Mouse (Mus musculus): Measurements from ENCODE around the gene Olfr1342. TPM values are rescaled to one million over a fixed set of nuclear protein-coding genes. Genes with fewer than 3 reads are reported as not detected.

The Olfr1342 gene
- polyA plus RNA-seq, 1 experiment from 2014 or later = not detected

DNA sequence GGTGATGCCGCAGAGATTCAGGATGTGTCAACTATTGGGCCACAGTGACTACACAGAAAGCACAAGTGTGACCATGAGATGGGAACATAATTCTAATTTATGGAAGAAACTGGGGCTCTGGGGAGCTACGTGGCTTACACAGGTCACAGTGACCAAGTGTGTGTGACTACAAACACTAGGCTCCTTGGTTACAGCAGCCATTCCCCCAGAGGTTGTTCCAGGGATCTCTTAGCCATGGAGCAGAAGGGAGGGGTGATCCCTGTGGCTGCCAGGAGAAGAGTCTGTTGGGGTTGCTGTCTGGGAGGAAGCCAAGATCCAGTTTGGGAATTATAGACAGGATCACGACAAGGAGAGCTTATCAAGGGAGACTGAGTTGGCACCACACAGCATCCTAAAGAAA lies 10.7 kb upstream of the Olfr1342 start, which contains the start of gene Olfr1341:
Gene Olfr1341, plus strand, starts transcription at position 301 of the 400 bp plus-strand sequence.
- ATAC-seq (ENCODE audit: low FRiP score) = no peak
- no peak within 1 kb of the TSS for H3K4me3 ChIP-seq (ENCODE audit: low read depth, low read length)
- H3K9ac ChIP-seq (ENCODE audit: low read length) = no peak within 1 kb of the TSS
- H3K36me3 ChIP-seq (ENCODE audit: control insufficient read depth, insufficient read depth, low read length) = no peaks in the 10 kb centered on the region
- H3K9me3 ChIP-seq (ENCODE audit: control insufficient read depth, low read length) = no peaks in the 10 kb centered on the region
- H3K27me3 ChIP-seq (ENCODE audit: control insufficient read depth, insufficient read depth, low read length) = no peaks in the 10 kb centered on the region
- H3K4me2 ChIP-seq = no peak within 1 kb of the TSS
- H3K4me1 ChIP-seq (ENCODE audit: control insufficient read depth, insufficient read depth, low read length) = no peaks in the 10 kb centered on the region
- no peak within 1 kb of the TSS for H3K27ac ChIP-seq (ENCODE audit: low read depth, low read length)
- WGBS = 83% methylated on average over 3 of the region's 3 CpGs
- DNase-seq (ENCODE audit: low spot score, missing footprints) = no peak

DNA sequence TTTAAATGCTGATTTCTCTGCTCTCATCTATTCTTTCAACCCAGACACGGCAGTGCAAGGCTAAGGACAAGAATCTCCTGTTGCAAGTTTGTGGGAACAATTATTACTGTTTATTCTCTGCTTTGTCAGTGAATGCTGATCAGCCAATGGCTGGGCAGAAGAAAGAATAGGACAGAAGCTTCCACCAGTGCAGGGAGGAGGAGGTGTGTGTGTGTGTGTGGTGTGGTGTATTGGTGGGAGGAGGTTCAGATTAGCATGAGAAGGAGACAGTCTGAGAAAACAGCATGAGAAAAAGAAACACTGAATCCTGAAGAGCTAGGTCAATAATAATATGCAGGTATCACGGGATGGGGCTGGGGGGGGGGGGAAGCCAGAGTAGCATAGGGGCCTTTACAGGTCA lies 1.3 kb upstream of the Olfr1342 start:
- no peaks in the 10 kb centered on the region for H3K9me3 ChIP-seq (ENCODE audit: control insufficient read depth, low read length)
- no peaks in the 10 kb centered on the region for H3K27me3 ChIP-seq (ENCODE audit: control insufficient read depth, insufficient read depth, low read length)
- no peaks in the 10 kb centered on the region for H3K4me1 ChIP-seq (ENCODE audit: control insufficient read depth, insufficient read depth, low read length)
- DNase-seq (ENCODE audit: low spot score, missing footprints) (no peak), ATAC-seq (ENCODE audit: low FRiP score) (no peak)
- no peak overlapping the region for H3K27ac ChIP-seq (ENCODE audit: low read depth, low read length)
- no peak overlapping the region for H3K4me3 ChIP-seq (ENCODE audit: low read depth, low read length)
- H3K36me3 ChIP-seq (ENCODE audit: control insufficient read depth, insufficient read depth, low read length) = no peaks in the 10 kb centered on the region
- WGBS = 59% methylated on average over 2 of the region's 2 CpGs
- H3K9ac ChIP-seq (ENCODE audit: low read length) = no peak overlapping the region
- no peak overlapping the region for H3K4me2 ChIP-seq

GRCm38 (mm10) chr4:118687086-118687485 lies 5.5 kb downstream of the Olfr1342 start:
- Histone ChIP-seq H3K4me2 (no peak overlapping the region), H3K9ac (ENCODE audit: low read length) (no peak overlapping the region), H3K27ac (ENCODE audit: low read depth, low read length) (no peak overlapping the region), H3K36me3 (ENCODE audit: control insufficient read depth, insufficient read depth, low read length) (no peaks in the 10 kb centered on the region), H3K27me3 (ENCODE audit: control insufficient read depth, insufficient read depth, low read length) (no peaks in the 10 kb centered on the region), H3K4me1 (ENCODE audit: control insufficient read depth, insufficient read depth, low read length) (no peaks in the 10 kb centered on the region), H3K4me3 (ENCODE audit: low read depth, low read length) (no peak overlapping the region), H3K9me3 (ENCODE audit: control insufficient read depth, low read length) (no peaks in the 10 kb centered on the region)
- ATAC-seq (ENCODE audit: low FRiP score) (no peak), DNase-seq (ENCODE audit: low spot score, missing footprints) (no peak)
- 74% methylated on average over 2 of the region's 2 CpGs for WGBS

DNA sequence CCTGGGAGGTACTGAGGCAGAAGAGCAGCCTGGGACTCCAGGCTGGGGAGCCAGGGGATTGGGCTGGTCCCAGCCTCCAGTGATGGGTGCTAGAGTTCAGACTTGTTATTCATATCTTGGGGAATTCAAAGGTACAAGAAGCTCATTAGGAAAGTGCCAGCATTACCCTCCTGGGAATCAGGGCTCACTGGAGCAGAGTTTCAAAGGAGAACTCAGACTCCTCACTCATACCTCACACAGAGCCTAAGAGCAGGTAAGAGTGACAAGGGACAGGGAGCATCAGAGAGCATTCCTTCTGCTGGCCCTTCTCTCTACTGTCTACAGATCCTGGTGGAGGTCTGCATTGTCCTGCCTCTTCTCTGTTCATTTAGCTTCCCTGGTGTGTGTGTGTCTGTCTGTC lies 33.9 kb downstream of the Olfr1342 start, which contains the start of gene Olfr62:
Gene Olfr62, plus strand, starts transcription at position 301 of the 400 bp plus-strand sequence.
- H3K4me1 ChIP-seq (ENCODE audit: control insufficient read depth, insufficient read depth, low read length) = no peaks in the 10 kb centered on the region
- no peaks in the 10 kb centered on the region for H3K36me3 ChIP-seq (ENCODE audit: control insufficient read depth, insufficient read depth, low read length)
- H3K4me3 ChIP-seq (ENCODE audit: low read depth, low read length) = no peak within 1 kb of the TSS
- ATAC-seq (ENCODE audit: low FRiP score) = no peak
- DNase-seq (ENCODE audit: low spot score, missing footprints) = no peak
- no peak within 1 kb of the TSS for H3K27ac ChIP-seq (ENCODE audit: low read depth, low read length)
- no peaks in the 10 kb centered on the region for H3K27me3 ChIP-seq (ENCODE audit: control insufficient read depth, insufficient read depth, low read length)
- H3K9me3 ChIP-seq (ENCODE audit: control insufficient read depth, low read length) = no peaks in the 10 kb centered on the region
- no peak within 1 kb of the TSS for H3K9ac ChIP-seq (ENCODE audit: low read length)
- no peak within 1 kb of the TSS for H3K4me2 ChIP-seq

- DNase-seq (ENCODE audit: low spot score, missing footprints) (peak; percentile 93), ATAC-seq (ENCODE audit: low FRiP score) (no peak)
- H3K4me2 ChIP-seq = no peak overlapping the region
- no peaks in the 10 kb centered on the region for H3K9me3 ChIP-seq (ENCODE audit: control insufficient read depth, low read length)
- no peak overlapping the region for H3K27ac ChIP-seq (ENCODE audit: low read depth, low read length)
- no peaks in the 10 kb centered on the region for H3K4me1 ChIP-seq (ENCODE audit: control insufficient read depth, insufficient read depth, low read length)
- no peaks in the 10 kb centered on the region for H3K36me3 ChIP-seq (ENCODE audit: control insufficient read depth, insufficient read depth, low read length)
- H3K9ac ChIP-seq (ENCODE audit: low read length) = no peak overlapping the region
- WGBS = 12% methylated on average over 2 of the region's 2 CpGs
- H3K4me3 ChIP-seq (ENCODE audit: low read depth, low read length) = no peak overlapping the region
- no peaks in the 10 kb centered on the region for H3K27me3 ChIP-seq (ENCODE audit: control insufficient read depth, insufficient read depth, low read length)
Observed at GRCm38 (mm10) chr4:118645234-118645633, 47.3 kb downstream of the Olfr1342 start.

DNA sequence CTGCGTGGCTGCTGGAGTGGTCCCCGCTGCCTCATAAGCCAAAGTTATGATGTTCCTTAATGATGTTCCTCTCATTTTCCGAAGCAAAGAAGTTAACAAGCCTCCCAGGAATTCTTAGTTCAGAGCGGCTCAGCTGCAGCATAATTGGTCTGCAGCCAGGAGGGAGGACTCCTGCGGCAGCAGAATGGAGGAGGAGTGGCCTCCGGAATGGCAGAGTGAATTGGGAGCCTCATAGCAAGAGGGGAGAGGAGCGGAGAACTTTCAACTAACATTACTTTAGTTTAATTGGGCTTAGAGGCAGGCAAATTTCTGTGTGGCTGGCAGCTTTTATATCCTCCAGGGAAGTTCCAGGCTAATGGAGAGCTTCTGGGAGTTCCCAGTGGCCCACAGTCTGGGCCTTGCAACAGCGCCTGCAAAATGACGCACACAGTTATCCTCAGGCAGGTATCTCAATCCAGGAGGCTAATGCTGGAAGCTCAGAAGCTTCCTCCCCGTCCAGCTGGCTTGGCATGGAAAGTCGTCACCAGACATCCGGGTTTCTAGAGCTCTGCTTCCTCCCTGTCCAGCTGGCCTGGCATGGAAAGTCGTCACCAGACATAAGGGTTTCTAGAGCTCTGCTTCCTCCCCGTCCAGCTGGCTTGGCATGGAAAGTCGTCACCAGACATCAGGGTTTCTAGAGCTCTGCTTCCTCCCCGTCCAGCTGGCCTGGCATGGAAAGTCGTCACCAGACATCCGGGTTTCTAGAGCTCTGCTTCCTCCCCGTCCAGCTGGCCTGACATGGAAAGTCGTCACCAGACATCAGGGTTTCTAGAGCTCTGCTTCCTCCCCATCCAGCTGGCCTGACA lies 50.0 kb downstream of the Olfr1342 start:
- Histone ChIP-seq H3K36me3 (ENCODE audit: control insufficient read depth, insufficient read depth, low read length) (no peaks in the 10 kb centered on the region), H3K9me3 (ENCODE audit: control insufficient read depth, low read length) (no peaks in the 10 kb centered on the region), H3K27ac (ENCODE audit: low read depth, low read length) (no peak overlapping the region), H3K4me3 (ENCODE audit: low read depth, low read length) (no peak overlapping the region), H3K27me3 (ENCODE audit: control insufficient read depth, insufficient read depth, low read length) (no peaks in the 10 kb centered on the region), H3K4me1 (ENCODE audit: control insufficient read depth, insufficient read depth, low read length) (no peaks in the 10 kb centered on the region), H3K4me2 (no peak overlapping the region), H3K9ac (ENCODE audit: low read length) (no peak overlapping the region)
- no peak for ATAC-seq (ENCODE audit: low FRiP score)
- WGBS = 58% methylated on average over 20 of the region's 20 CpGs
- DNase-seq (ENCODE audit: low spot score, missing footprints) = no peak

Other genes starting within 250 kb of the Olfr1342 start
- 1.4 and 1.6 TPM in 2 replicates for gene Mpl, start 235.2 kb downstream of the Olfr1342 start, polyA plus RNA-seq (2014; fragmentation: Nextera tagmentation; extraction: Ambion mirVana)
- 9.1 and 9.5 TPM in 2 replicates for gene Tie1, start 202.7 kb downstream of the Olfr1342 start, polyA plus RNA-seq (2014; fragmentation: Nextera tagmentation; extraction: Ambion mirVana)
- 0.42 and 0.46 TPM in 2 replicates for gene 2610528J11Rik, start 165.8 kb downstream of the Olfr1342 start, polyA plus RNA-seq (2014; fragmentation: Nextera tagmentation; extraction: Ambion mirVana)
- gene Tmem125, start 148.7 kb downstream of the Olfr1342 start, polyA plus RNA-seq (2014; fragmentation: Nextera tagmentation; extraction: Ambion mirVana) = 0.11 and 0.22 TPM in 2 replicates
- gene Cfap57, start 72.0 kb downstream of the Olfr1342 start, polyA plus RNA-seq (2014; fragmentation: Nextera tagmentation; extraction: Ambion mirVana) = 1.0 and 1.2 TPM in 2 replicates
- 183 and 197 TPM in 2 replicates for gene Ebna1bp2, start 72.0 kb downstream of the Olfr1342 start, polyA plus RNA-seq (2014; fragmentation: Nextera tagmentation; extraction: Ambion mirVana)
- not detected in 2 replicates for gene Olfr62, start 33.8 kb downstream of the Olfr1342 start, polyA plus RNA-seq (2014; fragmentation: Nextera tagmentation; extraction: Ambion mirVana)
- gene Olfr1341, start 10.8 kb upstream of the Olfr1342 start, polyA plus RNA-seq (2014; fragmentation: Nextera tagmentation; extraction: Ambion mirVana) = not detected in 2 replicates
- gene Olfr1340, start 27.4 kb upstream of the Olfr1342 start, polyA plus RNA-seq (2014; fragmentation: Nextera tagmentation; extraction: Ambion mirVana) = not detected in 2 replicates
- not detected in 2 replicates for gene Olfr1339, start 39.4 kb upstream of the Olfr1342 start, polyA plus RNA-seq (2014; fragmentation: Nextera tagmentation; extraction: Ambion mirVana)
- gene Olfr1338, start 66.0 kb upstream of the Olfr1342 start, polyA plus RNA-seq (2014; fragmentation: Nextera tagmentation; extraction: Ambion mirVana) = not detected in 2 replicates
- not detected in 2 replicates for gene Olfr1337, start 89.8 kb upstream of the Olfr1342 start, polyA plus RNA-seq (2014; fragmentation: Nextera tagmentation; extraction: Ambion mirVana)
- gene Olfr1335, start 117.2 kb upstream of the Olfr1342 start, polyA plus RNA-seq (2014; fragmentation: Nextera tagmentation; extraction: Ambion mirVana) = not detected in 2 replicates
- gene Olfr1333, start 143.5 kb upstream of the Olfr1342 start, polyA plus RNA-seq (2014; fragmentation: Nextera tagmentation; extraction: Ambion mirVana) = not detected in 2 replicates
- not detected in 2 replicates for gene Olfr1331, start 171.9 kb upstream of the Olfr1342 start, polyA plus RNA-seq (2014; fragmentation: Nextera tagmentation; extraction: Ambion mirVana)
- not detected in 2 replicates for gene Olfr1330, start 195.8 kb upstream of the Olfr1342 start, polyA plus RNA-seq (2014; fragmentation: Nextera tagmentation; extraction: Ambion mirVana)
- not detected in 2 replicates for gene Olfr1329, start 224.7 kb upstream of the Olfr1342 start, polyA plus RNA-seq (2014; fragmentation: Nextera tagmentation; extraction: Ambion mirVana)
- gene Olfr1328, start 245.9 kb upstream of the Olfr1342 start, polyA plus RNA-seq (2014; fragmentation: Nextera tagmentation; extraction: Ambion mirVana) = not detected in 2 replicates